Mouse (Mus musculus): ENCODE measurements around the gene Lrg1. TPM values are rescaled to one million over a fixed set of nuclear protein-coding genes. Genes with fewer than 3 reads are reported as not detected.
"Not testable (repeated sequence)": the region's sequence is repeated elsewhere in the genome, so short reads cannot be mapped to it uniquely, and the experiment has no call there.

Lrg1 gene
- polyA plus RNA-seq, 1 experiment from 2014 or later: not detected

DNA sequence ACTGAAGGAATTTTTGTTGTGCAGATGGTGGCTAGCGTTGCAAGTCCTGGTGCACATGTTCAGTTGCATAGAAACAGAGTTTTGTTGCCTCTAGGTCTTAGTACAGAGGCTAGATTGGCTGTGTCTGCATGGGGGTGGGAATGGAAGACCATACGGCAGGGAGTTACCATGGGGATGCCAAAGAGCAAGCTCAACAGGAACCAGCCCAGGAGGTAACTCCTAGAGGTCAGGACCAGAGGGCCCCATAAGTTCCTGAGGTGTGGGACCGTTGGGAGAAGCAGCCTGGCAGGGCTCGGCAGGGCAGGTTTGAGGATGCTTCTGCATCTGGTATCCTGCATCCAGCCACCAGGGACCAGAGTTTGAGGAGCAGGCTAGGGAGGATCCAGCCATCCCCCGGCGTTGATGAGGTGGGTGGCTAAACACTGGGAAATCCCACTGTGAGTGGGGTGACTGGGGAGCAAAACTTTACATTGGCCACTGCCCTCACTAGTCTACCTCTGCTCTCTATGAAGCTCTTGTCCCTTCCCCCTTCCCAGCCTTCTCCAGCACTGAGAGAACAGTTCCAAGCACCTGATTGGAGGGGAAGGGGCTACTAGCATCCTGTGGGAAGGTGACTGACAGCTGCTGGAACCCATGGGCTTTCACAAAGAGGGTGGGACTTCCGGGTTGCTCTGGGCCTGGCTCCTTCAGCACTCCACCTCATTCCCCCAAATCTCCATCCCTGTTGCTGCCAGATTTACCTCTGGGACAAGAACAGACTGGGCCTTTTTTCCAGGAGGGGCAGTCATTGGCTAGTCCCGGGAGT lies 40.8 kb downstream of the Lrg1 start:
- H3K4me1 ChIP-seq (ENCODE audit: control insufficient read depth, insufficient read depth, low read length): peaks cover 15% of the 10 kb centered on the region
- peak overlapping the region; percentile 86 for H3K4me2 ChIP-seq
- no peaks in the 10 kb centered on the region for H3K27me3 ChIP-seq (ENCODE audit: control insufficient read depth, insufficient read depth, low read length)
- 13% methylated on average over 8 of the region's 8 CpGs for WGBS (ENCODE audit: insufficient replicate concordance)
- peaks cover 17% of the 10 kb centered on the region for H3K36me3 ChIP-seq (ENCODE audit: control insufficient read depth, insufficient read depth, low read length)
- H3K4me3 ChIP-seq (ENCODE audit: low read depth, low read length): peak overlapping the region; percentile 77
- H3K9ac ChIP-seq (ENCODE audit: low read depth, low read length): peak overlapping the region; percentile 79
- no peaks in the 10 kb centered on the region for H3K9me3 ChIP-seq (replicated peaks; ENCODE audit: control insufficient read depth, low read length)
- 0 out of 2 replicates have a peak overlapping the region, but pooled peaks have one; percentile 8 for H3K27ac ChIP-seq (ENCODE audit: low read depth, low read length)
- no peak for ATAC-seq (replicated peaks; ENCODE audit: insufficient number of reproducible peaks, low FRiP score, low TSS enrichment)

DNA sequence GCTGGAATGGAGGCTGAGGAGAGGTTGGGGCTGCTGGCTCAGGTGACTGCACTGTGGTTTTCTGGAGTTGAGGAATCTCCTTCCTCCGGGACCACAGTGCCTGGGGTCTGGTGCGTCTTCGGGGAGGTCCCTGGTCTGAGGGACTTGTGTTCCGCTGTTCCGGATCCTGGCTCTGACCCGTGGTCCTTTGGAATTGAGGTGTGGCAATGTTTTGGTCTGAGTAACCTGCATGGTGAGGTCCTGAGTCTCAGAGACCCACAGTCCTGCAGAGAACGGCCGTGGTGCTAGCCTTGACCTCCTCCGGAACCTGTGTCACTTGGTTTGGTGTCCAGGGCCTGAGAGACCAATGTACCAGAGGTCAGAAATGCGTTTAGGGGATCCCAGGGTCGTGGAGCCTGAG lies 41.9 kb downstream of the Lrg1 start:
- H3K4me2 ChIP-seq: peak overlapping the region; percentile 86
- peaks cover 13% of the 10 kb centered on the region; the same call in 1 of the 2 replicates for H3K36me3 ChIP-seq (ENCODE audit: control insufficient read depth, insufficient read depth, low read length)
- H3K4me3 ChIP-seq (ENCODE audit: low read depth, low read length): peak overlapping the region; percentile 77
- no peaks in the 10 kb centered on the region for H3K9me3 ChIP-seq (replicated peaks; ENCODE audit: control insufficient read depth, low read length)
- no peak for ATAC-seq (replicated peaks; ENCODE audit: insufficient number of reproducible peaks, low FRiP score, low TSS enrichment)
- WGBS (ENCODE audit: insufficient replicate concordance): under 1% methylated on average over 11 of the region's 11 CpGs
- peaks cover 19% of the 10 kb centered on the region for H3K4me1 ChIP-seq (ENCODE audit: control insufficient read depth, insufficient read depth, low read length)
- H3K9ac ChIP-seq (ENCODE audit: low read depth, low read length): peak overlapping the region; percentile 79
- H3K27ac ChIP-seq (ENCODE audit: low read depth, low read length): peak overlapping the region; percentile 46; the same call in 1 of the 2 replicates
- H3K27me3 ChIP-seq (ENCODE audit: control insufficient read depth, insufficient read depth, low read length): no peaks in the 10 kb centered on the region

DNA sequence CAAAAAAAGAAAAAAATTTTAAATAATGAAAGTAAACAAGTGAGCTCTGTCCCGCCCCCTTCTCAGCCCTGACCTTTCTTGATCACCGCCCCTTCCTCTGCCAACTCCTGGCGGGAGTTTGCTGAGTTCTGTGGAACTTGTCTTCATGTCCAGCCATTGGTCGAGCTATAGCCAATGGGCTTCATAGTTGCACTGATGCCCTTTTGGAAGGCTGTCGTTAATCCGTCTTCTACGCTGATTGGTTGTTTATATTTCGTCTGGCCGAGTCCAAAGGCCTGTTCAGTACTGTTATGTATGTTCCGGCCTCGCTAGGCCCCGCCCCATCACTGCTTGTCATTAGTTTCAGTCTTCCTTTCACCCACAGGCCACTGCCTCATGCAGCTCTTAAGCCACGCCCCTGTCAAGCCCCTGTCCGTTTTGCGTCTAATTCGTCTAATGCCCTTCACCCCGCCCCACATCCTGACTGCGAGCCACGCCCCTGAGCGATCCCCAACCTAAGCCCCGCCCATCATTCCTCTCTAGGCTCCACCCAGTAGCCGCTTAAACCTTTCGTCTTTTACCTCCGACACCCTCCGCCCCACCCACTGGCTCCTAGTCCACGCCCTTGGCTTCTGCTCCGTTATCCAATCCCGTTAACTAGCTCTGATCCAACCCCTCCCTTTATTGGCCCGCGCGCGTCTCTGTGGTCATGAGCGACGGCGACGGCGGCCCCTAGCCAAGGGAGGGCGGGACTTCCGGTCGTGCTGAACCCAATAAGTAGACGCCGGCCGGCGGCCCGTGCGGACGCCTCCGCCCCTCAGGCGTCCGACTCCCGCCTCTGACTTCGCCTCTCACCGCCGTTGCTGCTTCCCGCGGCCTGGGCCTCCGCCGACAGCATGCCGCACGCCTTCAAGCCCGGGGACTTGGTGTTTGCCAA lies 42.7 kb downstream of the Lrg1 start, which contains the start of gene Hdgfl2:
Hdgfl2 (plus strand) TSS at position 755 of the 916 bp plus-strand sequence.
- peak; percentile 92 for ATAC-seq (replicated peaks; ENCODE audit: insufficient number of reproducible peaks, low FRiP score, low TSS enrichment)
- Histone ChIP-seq H3K4me1 (ENCODE audit: control insufficient read depth, insufficient read depth, low read length) (peaks cover 19% of the 10 kb centered on the region), H3K9me3 (replicated peaks; ENCODE audit: control insufficient read depth, low read length) (no peaks in the 10 kb centered on the region), H3K27me3 (ENCODE audit: control insufficient read depth, insufficient read depth, low read length) (no peaks in the 10 kb centered on the region), H3K27ac (ENCODE audit: low read depth, low read length) (peak within 1 kb of the TSS; percentile 46), H3K4me3 (ENCODE audit: low read depth, low read length) (peak within 1 kb of the TSS; percentile 77), H3K36me3 (ENCODE audit: control insufficient read depth, insufficient read depth, low read length) (peaks cover 13% of the 10 kb centered on the region; the same call in 1 of the 2 replicates), H3K9ac (ENCODE audit: low read depth, low read length) (peak within 1 kb of the TSS; percentile 79), H3K4me2 (peak within 1 kb of the TSS; percentile 86)
- under 1% methylated on average over 61 of the region's 61 CpGs for WGBS (ENCODE audit: insufficient replicate concordance)

DNA sequence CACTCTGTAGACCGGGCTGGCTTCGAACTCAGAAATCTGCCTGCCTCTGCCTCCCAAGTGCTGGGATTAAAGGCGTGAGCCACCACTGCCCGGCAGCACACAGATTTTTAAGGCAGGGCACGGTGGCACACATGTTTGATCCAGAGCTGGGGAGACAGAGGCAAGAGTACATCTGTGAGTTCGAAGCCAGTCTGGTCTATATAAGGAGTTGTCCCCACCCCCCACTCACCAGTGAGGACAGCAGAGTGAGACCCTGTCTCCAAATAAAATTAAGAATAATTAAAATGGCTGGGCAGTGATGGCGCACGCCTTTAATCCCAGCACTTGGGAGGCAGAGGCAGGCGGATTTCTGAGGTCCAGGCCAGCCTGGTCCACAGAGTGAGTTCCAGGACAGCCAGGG lies 43.4 kb downstream of the Lrg1 start:
- 62% methylated on average over 9 of the region's 9 CpGs for WGBS (ENCODE audit: insufficient replicate concordance)
- not testable (repeated sequence) for H3K9me3 ChIP-seq (replicated peaks; ENCODE audit: control insufficient read depth, low read length); H3K9ac ChIP-seq (ENCODE audit: low read depth, low read length); ATAC-seq (replicated peaks; ENCODE audit: insufficient number of reproducible peaks, low FRiP score, low TSS enrichment); H3K27me3 ChIP-seq (ENCODE audit: control insufficient read depth, insufficient read depth, low read length)
- Histone ChIP-seq H3K36me3 (ENCODE audit: control insufficient read depth, insufficient read depth, low read length) (peaks cover 11% of the 10 kb centered on the region; the same call in 1 of the 2 replicates), H3K27ac (ENCODE audit: low read depth, low read length) (peak overlapping the region; percentile 32), H3K4me2 (peak overlapping the region; percentile 55), H3K4me3 (ENCODE audit: low read depth, low read length) (peak overlapping the region; percentile 26), H3K4me1 (ENCODE audit: control insufficient read depth, insufficient read depth, low read length) (peaks cover 24% of the 10 kb centered on the region)

DNA sequence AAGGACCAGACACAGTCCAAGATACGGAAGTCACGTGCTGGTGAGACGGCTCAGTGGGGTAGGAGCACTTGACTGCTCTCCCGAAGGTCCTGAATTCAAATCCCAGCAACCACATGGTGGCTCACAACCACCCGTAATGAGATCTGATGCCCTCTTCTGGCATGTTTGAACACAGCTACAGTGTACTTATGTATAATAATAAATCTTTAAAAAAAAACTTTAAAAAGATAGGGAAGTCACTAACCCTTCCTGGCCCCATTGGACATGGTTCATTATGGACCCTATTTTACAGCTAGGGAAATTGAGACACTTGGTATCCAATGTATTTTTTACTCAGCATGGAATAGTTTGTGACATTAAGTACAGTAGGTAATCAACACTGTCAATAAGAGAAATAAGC lies 44.3 kb downstream of the Lrg1 start:
- no peak overlapping the region for H3K4me3 ChIP-seq (ENCODE audit: low read depth, low read length)
- H3K9me3 ChIP-seq (replicated peaks; ENCODE audit: control insufficient read depth, low read length): no peaks in the 10 kb centered on the region
- no peaks in the 10 kb centered on the region for H3K27me3 ChIP-seq (ENCODE audit: control insufficient read depth, insufficient read depth, low read length)
- ATAC-seq (replicated peaks; ENCODE audit: insufficient number of reproducible peaks, low FRiP score, low TSS enrichment): no peak
- no peak overlapping the region for H3K9ac ChIP-seq (ENCODE audit: low read depth, low read length)
- 81% methylated on average over 5 of the region's 5 CpGs for WGBS (ENCODE audit: insufficient replicate concordance)
- no peak overlapping the region for H3K4me2 ChIP-seq
- H3K27ac ChIP-seq (ENCODE audit: low read depth, low read length): no peak overlapping the region
- peaks cover 24% of the 10 kb centered on the region for H3K4me1 ChIP-seq (ENCODE audit: control insufficient read depth, insufficient read depth, low read length)
- H3K36me3 ChIP-seq (ENCODE audit: control insufficient read depth, insufficient read depth, low read length): peaks cover 4% of the 10 kb centered on the region; the same call in 1 of the 2 replicates

DNA sequence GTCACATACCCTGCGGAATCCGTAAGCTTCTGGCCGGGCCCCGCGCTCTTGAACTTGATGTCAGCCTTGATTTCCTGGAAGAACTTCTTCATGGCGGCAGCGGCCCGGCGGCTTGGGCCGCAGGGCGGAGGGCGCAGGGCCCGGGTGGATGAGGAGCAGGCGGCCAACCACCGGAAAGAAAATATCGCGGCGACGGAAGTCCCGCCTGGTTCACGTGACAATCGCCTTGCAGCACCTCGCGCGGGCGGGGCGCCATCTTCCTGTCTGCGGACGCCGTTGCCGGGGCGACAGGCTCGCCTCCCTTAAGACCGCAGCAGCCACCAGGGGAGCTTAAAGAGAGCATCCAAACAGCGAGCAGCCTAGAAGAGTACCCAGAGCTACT lies 47.0 kb downstream of the Lrg1 start, which contains the start of gene Ubxn6:
Ubxn6 (minus strand) TSS at position 202 of the 382 bp plus-strand sequence.
- WGBS (ENCODE audit: insufficient replicate concordance): under 1% methylated on average over 35 of the region's 35 CpGs
- H3K9ac ChIP-seq (ENCODE audit: low read depth, low read length): peak within 1 kb of the TSS; percentile 85
- H3K4me2 ChIP-seq: peak within 1 kb of the TSS; percentile 67
- H3K9me3 ChIP-seq (replicated peaks; ENCODE audit: control insufficient read depth, low read length): no peaks in the 10 kb centered on the region
- peak within 1 kb of the TSS; percentile 98 for H3K27ac ChIP-seq (ENCODE audit: low read depth, low read length)
- peaks cover 18% of the 10 kb centered on the region for H3K36me3 ChIP-seq (ENCODE audit: control insufficient read depth, insufficient read depth, low read length)
- peak within 1 kb of the TSS; percentile 84 for H3K4me3 ChIP-seq (ENCODE audit: low read depth, low read length)
- ATAC-seq (replicated peaks; ENCODE audit: insufficient number of reproducible peaks, low FRiP score, low TSS enrichment): peak; percentile 50
- H3K4me1 ChIP-seq (ENCODE audit: control insufficient read depth, insufficient read depth, low read length): peaks cover 9% of the 10 kb centered on the region
- H3K27me3 ChIP-seq (ENCODE audit: control insufficient read depth, insufficient read depth, low read length): no peaks in the 10 kb centered on the region

GRCm38 (mm10) chr17:56074097-56074826 lies 47.5 kb downstream of the Lrg1 start:
- no peaks in the 10 kb centered on the region for H3K9me3 ChIP-seq (replicated peaks; ENCODE audit: control insufficient read depth, low read length)
- 7% methylated on average over 22 of the region's 22 CpGs for WGBS (ENCODE audit: insufficient replicate concordance)
- H3K36me3 ChIP-seq (ENCODE audit: control insufficient read depth, insufficient read depth, low read length): peaks cover 24% of the 10 kb centered on the region
- H3K4me1 ChIP-seq (ENCODE audit: control insufficient read depth, insufficient read depth, low read length): peaks cover 9% of the 10 kb centered on the region
- H3K9ac ChIP-seq (ENCODE audit: low read depth, low read length): peak overlapping the region; percentile 85
- peak overlapping the region; percentile 84 for H3K4me3 ChIP-seq (ENCODE audit: low read depth, low read length)
- peak overlapping the region; percentile 98 for H3K27ac ChIP-seq (ENCODE audit: low read depth, low read length)
- peak overlapping the region; percentile 67 for H3K4me2 ChIP-seq
- ATAC-seq (replicated peaks; ENCODE audit: insufficient number of reproducible peaks, low FRiP score, low TSS enrichment): peak; percentile 46
- H3K27me3 ChIP-seq (ENCODE audit: control insufficient read depth, insufficient read depth, low read length): no peaks in the 10 kb centered on the region

DNA sequence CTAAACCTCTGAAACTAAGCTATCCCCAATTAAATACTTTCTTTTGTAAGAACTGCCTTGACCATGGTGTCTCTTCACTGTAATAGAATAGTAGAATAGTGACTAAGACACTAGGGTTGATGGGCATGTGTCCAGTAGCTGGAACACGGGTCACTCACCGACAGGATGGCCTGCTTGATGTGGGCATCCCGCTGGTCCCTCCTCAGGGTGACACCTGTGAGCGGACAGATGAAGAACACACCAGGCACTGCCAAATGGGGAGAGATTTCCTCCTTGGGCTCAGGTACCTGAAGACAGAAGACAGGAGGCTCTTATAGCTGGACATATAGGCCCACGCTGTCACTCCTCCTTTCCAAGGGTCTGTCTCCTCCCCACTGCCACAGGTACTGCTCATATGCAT lies 49.6 kb downstream of the Lrg1 start:
- no peak for ATAC-seq (replicated peaks; ENCODE audit: insufficient number of reproducible peaks, low FRiP score, low TSS enrichment)
- Histone ChIP-seq H3K9me3 (replicated peaks; ENCODE audit: control insufficient read depth, low read length) (no peaks in the 10 kb centered on the region), H3K27me3 (ENCODE audit: control insufficient read depth, insufficient read depth, low read length) (no peaks in the 10 kb centered on the region), H3K4me2 (no peak overlapping the region), H3K27ac (ENCODE audit: low read depth, low read length) (no peak overlapping the region), H3K4me3 (ENCODE audit: low read depth, low read length) (no peak overlapping the region), H3K4me1 (ENCODE audit: control insufficient read depth, insufficient read depth, low read length) (peaks cover 9% of the 10 kb centered on the region), H3K36me3 (ENCODE audit: control insufficient read depth, insufficient read depth, low read length) (peaks cover 43% of the 10 kb centered on the region), H3K9ac (ENCODE audit: low read depth, low read length) (no peak overlapping the region)
- WGBS (ENCODE audit: insufficient replicate concordance): 92% methylated on average over 5 of the region's 5 CpGs

All from heart, embryonic 11.5 days (tissue).